Mouse (Mus musculus) embryonic facial prominence, embryonic 12.5 days (tissue): ENCODE results near the gene Mettl24. TPM values are rescaled to one million over a fixed set of nuclear protein-coding genes. Genes with fewer than 3 reads are reported as not detected.

Experiments used
- ATAC-seq: fragments of 200-750 bp; cut with Nextera tagmentation; 2 replicates; pipeline ENCODE4 v1.8.0; 2017; ENCODE audit not compliant: insufficient number of reproducible peaks, insufficient read depth, low FRiP score, low TSS enrichment
- H3K27ac ChIP-seq: fragments of 300-500 bp; sonication (generic); 2 replicates; pipeline ENCODE4 v1.5.1; 2016; ENCODE audit warnings: mild to moderate bottlenecking
- H3K27me3 ChIP-seq: fragments of 300-500 bp; sonication (generic); 2 replicates; pipeline ENCODE4 v1.6.1; 2016; ENCODE audit warnings: mild to moderate bottlenecking, moderate library complexity
- H3K36me3 ChIP-seq: fragments of 300-500 bp; sonication (generic); 2 replicates; pipeline ENCODE4 v1.6.1; 2016; ENCODE audit warnings: mild to moderate bottlenecking
- H3K4me1 ChIP-seq: fragments of 300-500 bp; sonication (generic); 2 replicates; pipeline ENCODE4 v1.6.1; 2016
- H3K4me2 ChIP-seq: fragments of 300-500 bp; sonication (generic); replicated peaks from 2 replicates; pipeline ENCODE4 v1.6.1; 2016; ENCODE audit warnings: mild to moderate bottlenecking, moderate library complexity
- H3K4me3 ChIP-seq: fragments of 300-500 bp; sonication (generic); 2 replicates; pipeline ENCODE4 v1.5.1; 2016; ENCODE audit warnings: mild to moderate bottlenecking
- H3K9ac ChIP-seq: fragments of 300-500 bp; sonication (generic); 2 replicates; pipeline ENCODE4 v1.6.1; 2016; ENCODE audit warnings: mild to moderate bottlenecking, moderate library complexity
- H3K9me3 ChIP-seq: fragments of 300-500 bp; sonication (generic); 2 replicates; pipeline ENCODE4 v1.6.1; 2016; ENCODE audit warnings: mild to moderate bottlenecking, moderate library complexity
- WGBS: fragments of 180-500 bp; shearing (Covaris S2); methylation state at CpG from one replicate; pipeline ENCODE4 v1.1.7; 2016; 5-methylcytosine and 5-hydroxymethylcytosine counted together
- polyA plus RNA-seq: library from polyadenylated mRNA; unstranded; fragments of >200 nt; fragmentation: Nextera tagmentation; extraction: Ambion mirVana; gene quantifications from 2 replicates; pipeline ENCODE4 v1.2.1, GENCODE M21; 2016

Mettl24 gene
- polyA plus RNA-seq, 1 experiment from 2014 or later = 0.96 TPM

DNA sequence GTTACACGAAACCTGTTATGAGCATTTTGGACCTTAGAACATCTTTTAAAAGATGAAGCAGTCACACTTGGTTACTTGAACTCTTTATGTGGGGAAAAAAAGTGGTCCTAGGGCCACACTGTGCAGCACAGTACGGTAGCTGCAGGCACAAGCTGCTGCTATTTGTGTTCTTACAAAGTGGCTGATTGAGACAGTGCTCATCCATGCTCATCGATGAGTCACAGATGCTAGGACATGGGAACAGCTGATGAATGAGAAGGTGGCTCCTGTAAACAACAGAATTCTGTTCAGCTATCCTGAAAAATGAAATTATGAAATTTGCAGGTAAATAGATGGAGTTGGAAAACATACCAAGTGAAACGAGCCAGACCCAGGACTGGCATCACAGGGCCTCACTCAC lies 144.6 kb downstream of the Mettl24 start:
- Histone ChIP-seq H3K9me3 (no peaks in the 10 kb centered on the region), H3K4me1 (no peaks in the 10 kb centered on the region), H3K27me3 (no peaks in the 10 kb centered on the region), H3K27ac (no peak overlapping the region), H3K4me3 (no peak overlapping the region), H3K36me3 (peaks cover 20% of the 10 kb centered on the region), H3K9ac (no peak overlapping the region), H3K4me2 (no peak overlapping the region)
- WGBS = 90% methylated on average over 4 of the region's 4 CpGs
- ATAC-seq = no peak

DNA sequence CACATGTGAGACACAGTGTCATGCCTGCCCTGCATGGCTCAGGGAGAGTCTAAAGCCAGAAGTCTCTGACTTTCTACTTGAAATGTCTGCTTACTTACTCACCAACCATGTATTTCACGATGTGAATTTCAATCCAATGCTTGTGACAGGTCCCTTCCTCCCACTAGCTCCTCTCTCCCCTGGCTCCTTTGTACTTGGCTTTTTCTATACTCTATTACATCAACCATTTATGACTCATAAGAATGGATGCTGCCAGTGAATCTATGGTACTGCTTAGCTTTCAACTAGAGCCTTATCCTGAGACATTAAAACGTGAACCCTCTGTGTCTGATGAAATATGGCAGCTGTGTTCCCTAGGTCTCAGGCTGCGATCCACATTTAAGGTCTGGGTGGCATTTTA lies 147.2 kb downstream of the Mettl24 start:
- H3K4me3 ChIP-seq = no peak overlapping the region
- H3K4me1 ChIP-seq = no peaks in the 10 kb centered on the region
- no peak overlapping the region for H3K9ac ChIP-seq
- peaks cover 43% of the 10 kb centered on the region for H3K36me3 ChIP-seq
- H3K27me3 ChIP-seq = no peaks in the 10 kb centered on the region
- no peak overlapping the region for H3K27ac ChIP-seq
- H3K9me3 ChIP-seq = no peaks in the 10 kb centered on the region
- ATAC-seq = no peak
- 92% methylated on average over 3 of the region's 3 CpGs for WGBS
- no peak overlapping the region for H3K4me2 ChIP-seq

DNA sequence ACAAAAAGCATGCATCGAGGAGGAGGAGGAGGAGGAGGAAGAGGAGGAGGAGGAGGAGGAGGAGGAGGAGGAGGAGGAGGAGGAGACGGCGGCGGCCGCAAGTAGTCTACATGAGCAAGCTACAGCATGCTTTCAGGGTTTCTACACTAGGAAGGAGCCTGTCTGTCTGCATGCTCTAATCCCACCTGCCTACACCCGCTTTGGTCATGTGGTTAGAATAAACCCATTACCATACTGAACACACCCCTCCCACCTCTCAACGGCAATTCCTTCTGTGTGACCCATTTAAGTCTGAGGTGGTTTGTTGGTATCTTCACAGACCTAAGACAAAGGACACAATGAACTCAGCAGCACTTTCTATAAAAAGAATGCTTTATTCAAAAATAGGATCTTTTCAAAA lies 148.2 kb downstream of the Mettl24 start:
- 88% methylated on average over 6 of the region's 7 CpGs for WGBS
- Histone ChIP-seq H3K9me3 (no peaks in the 10 kb centered on the region), H3K4me1 (no peaks in the 10 kb centered on the region), H3K4me2 (no peak overlapping the region), H3K27ac (no peak overlapping the region), H3K27me3 (no peaks in the 10 kb centered on the region), H3K36me3 (peaks cover 50% of the 10 kb centered on the region), H3K4me3 (no peak overlapping the region), H3K9ac (no peak overlapping the region)
- ATAC-seq = no peak

DNA sequence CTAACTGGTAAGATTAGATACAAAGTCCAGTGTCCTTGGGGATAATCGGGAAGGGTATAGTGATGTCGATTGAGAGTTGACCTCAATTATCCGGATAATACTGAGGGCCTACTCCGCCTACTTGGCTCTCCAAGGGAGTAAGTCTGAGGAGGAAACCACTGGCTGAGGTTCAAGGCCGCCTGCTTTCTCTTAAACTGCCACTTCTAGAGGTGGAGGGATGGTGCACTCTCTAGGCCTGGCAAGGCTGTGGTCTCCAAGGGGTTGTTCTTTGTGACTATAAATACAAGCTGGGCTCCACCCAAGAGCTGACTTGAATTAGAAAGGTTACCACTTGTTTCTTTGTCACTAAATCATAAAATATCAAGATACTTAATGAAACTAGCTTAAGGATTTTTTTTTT lies 157.0 kb downstream of the Mettl24 start:
- no peaks in the 10 kb centered on the region for H3K27me3 ChIP-seq
- no peak overlapping the region for H3K4me2 ChIP-seq
- WGBS = 83% methylated on average over 5 of the region's 5 CpGs
- peaks cover 43% of the 10 kb centered on the region for H3K36me3 ChIP-seq
- no peaks in the 10 kb centered on the region for H3K9me3 ChIP-seq
- H3K27ac ChIP-seq = no peak overlapping the region
- no peak for ATAC-seq
- H3K9ac ChIP-seq = no peak overlapping the region
- H3K4me3 ChIP-seq = no peak overlapping the region
- H3K4me1 ChIP-seq = no peaks in the 10 kb centered on the region

DNA sequence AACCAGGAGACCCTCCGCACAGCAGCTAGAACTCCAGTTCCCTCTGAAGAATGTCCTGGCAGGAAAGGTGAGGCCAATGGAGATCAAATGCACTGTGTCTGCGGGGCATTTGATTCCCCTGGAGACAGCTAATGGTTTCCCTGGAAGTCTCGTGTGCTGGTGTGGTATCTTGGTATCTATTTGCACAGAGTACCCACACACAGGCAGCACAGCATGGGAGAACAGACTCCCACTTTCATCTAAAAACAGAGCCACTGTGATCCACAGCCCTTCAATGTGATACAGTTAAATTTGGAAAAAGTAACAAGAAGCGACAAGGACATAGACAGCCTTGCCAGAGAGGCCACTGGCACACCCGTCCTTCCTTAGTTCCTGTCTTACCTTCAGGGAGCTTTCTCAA lies 160.8 kb downstream of the Mettl24 start:
- Histone ChIP-seq H3K9me3 (no peaks in the 10 kb centered on the region), H3K4me3 (no peak overlapping the region), H3K4me1 (no peaks in the 10 kb centered on the region), H3K27me3 (no peaks in the 10 kb centered on the region), H3K27ac (no peak overlapping the region), H3K9ac (no peak overlapping the region), H3K4me2 (no peak overlapping the region), H3K36me3 (peaks cover 46% of the 10 kb centered on the region)
- no peak for ATAC-seq
- 63% methylated on average over 5 of the region's 5 CpGs for WGBS

DNA sequence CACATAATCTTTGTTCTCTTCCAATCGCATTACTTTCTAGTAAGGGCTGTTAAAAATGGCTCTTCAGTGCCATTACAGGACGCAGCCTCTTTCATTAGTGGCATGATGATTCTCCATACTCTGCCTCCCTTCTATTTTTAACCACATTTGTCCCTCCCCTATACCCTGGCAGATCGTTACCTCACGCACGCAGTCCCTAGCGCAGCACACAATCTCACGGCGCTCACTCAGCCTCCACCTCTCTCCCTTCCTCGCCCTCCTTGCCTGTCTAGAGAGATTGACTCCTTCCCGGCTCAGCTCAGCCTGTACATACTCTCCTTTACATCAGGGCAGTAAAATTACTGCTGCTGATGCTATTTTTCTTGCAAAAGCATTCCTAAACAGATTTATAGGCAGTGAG lies 161.5 kb downstream of the Mettl24 start:
- H3K4me2 ChIP-seq = no peak overlapping the region
- no peak overlapping the region for H3K27ac ChIP-seq
- 65% methylated on average over 10 of the region's 10 CpGs for WGBS
- peaks cover 48% of the 10 kb centered on the region for H3K36me3 ChIP-seq
- H3K4me1 ChIP-seq = no peaks in the 10 kb centered on the region
- no peak overlapping the region for H3K9ac ChIP-seq
- H3K4me3 ChIP-seq = no peak overlapping the region
- H3K27me3 ChIP-seq = no peaks in the 10 kb centered on the region
- no peak for ATAC-seq
- no peaks in the 10 kb centered on the region for H3K9me3 ChIP-seq

DNA sequence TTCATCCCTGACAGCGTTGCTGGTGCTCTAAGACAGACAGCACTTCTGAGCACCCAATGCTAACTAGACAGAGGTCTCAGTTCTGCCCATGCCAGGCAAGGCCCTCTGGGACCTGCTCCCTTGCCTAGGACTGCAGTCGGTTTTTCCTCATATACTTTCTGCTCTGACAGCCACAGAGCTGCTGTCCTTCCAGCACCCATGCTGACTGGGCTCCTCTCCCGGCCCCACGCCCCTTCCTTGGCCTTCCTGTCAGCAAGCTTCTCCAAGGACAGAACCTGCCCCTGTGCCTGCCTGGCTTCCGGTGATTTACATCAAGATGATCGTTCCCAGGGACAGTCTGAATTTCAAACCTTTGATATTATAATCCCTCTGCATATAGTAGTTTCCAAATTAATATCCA lies 162.5 kb downstream of the Mettl24 start:
- Histone ChIP-seq H3K9me3 (no peaks in the 10 kb centered on the region), H3K9ac (no peak overlapping the region), H3K4me1 (no peaks in the 10 kb centered on the region), H3K27ac (no peak overlapping the region), H3K36me3 (peaks cover 46% of the 10 kb centered on the region), H3K4me2 (no peak overlapping the region), H3K4me3 (no peak overlapping the region), H3K27me3 (no peaks in the 10 kb centered on the region)
- no peak for ATAC-seq
- 87% methylated on average over 6 of the region's 6 CpGs for WGBS

DNA sequence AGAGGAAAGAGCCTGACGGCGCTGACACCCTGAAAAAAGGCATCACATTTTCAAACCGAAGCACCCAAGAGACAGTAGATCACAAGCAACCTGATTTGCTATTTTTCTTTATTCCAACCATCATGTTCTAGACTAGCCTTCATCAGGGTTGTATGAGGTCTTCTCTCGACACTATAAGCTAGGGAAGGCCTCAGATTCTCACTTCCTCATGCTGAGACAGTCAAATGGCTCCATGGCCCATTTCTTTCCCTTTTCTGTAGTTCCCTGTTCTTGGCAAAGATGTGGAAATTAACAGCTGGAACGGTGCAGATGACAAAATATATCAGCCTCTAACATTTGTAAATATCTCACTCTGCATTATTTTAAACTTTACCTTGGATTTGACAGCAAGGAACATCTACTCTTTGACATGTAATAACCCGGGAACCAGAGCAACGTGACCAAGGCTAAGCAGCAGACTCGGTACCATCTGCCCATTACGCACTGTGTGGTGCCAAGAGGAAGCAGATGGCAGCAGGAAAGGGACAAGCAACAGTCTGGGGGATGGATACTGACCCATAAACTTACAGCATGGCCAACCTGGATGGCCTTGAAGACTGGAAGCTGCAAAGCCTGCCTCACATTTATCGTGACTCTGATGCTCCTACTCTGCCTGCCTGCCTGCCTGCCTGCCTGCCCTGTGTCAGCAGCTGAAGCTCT lies 164.2 kb downstream of the Mettl24 start:
- no peak overlapping the region for H3K9ac ChIP-seq
- H3K36me3 ChIP-seq = peaks cover 31% of the 10 kb centered on the region
- no peak overlapping the region for H3K27ac ChIP-seq
- H3K4me1 ChIP-seq = no peaks in the 10 kb centered on the region
- H3K9me3 ChIP-seq = no peaks in the 10 kb centered on the region
- no peak overlapping the region for H3K4me3 ChIP-seq
- 94% methylated on average over 10 of the region's 10 CpGs for WGBS
- ATAC-seq = no peak
- H3K4me2 ChIP-seq = no peak overlapping the region
- no peaks in the 10 kb centered on the region for H3K27me3 ChIP-seq

DNA sequence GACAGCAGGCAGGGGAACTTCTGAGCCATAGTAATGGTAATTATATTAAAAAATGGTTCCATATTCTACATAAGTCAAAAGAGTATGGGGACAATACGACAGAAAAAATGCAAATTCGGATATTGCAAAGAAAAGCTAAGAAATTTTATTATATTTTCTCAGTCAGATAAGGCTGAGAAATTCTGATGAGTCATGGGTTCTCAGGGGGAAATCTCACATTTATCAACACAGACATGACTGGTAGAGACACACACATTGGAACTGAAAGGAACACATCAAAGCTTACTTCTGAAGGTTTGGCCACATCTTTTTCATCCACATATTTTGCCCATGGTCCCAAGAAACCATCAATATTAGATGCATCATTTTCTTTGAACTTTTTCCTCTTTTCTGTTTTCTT lies 167.6 kb downstream of the Mettl24 start:
- H3K27me3 ChIP-seq = no peaks in the 10 kb centered on the region
- WGBS = 88% methylated on average over 2 of the region's 2 CpGs
- no peak overlapping the region for H3K9ac ChIP-seq
- H3K9me3 ChIP-seq = no peaks in the 10 kb centered on the region
- H3K36me3 ChIP-seq = peaks cover 18% of the 10 kb centered on the region
- no peak overlapping the region for H3K27ac ChIP-seq
- no peak overlapping the region for H3K4me3 ChIP-seq
- H3K4me1 ChIP-seq = no peaks in the 10 kb centered on the region
- no peak overlapping the region for H3K4me2 ChIP-seq
- ATAC-seq = no peak

DNA sequence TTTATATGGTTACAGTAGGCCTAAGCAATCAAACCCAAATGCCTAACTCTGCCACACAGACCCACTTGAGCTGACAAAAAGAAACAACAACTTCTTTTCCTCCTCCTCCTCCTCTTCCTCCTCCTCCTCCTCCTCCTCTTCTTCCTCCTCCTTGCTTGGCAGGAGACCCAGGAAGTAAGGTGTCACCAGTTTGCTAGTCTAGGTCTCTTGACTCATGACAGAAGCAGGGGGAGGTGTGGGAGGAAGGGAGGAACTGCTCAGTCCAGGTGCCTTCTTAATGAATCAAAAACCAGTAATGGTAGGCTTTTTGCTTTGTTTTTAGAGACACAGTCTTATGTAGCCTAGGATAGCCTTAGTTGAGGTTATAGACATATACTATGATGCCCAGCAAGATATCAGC lies 168.1 kb downstream of the Mettl24 start:
- Histone ChIP-seq H3K9me3 (no peaks in the 10 kb centered on the region), H3K27me3 (no peaks in the 10 kb centered on the region), H3K4me1 (no peaks in the 10 kb centered on the region), H3K27ac (no peak overlapping the region), H3K36me3 (peaks cover 18% of the 10 kb centered on the region), H3K9ac (no peak overlapping the region), H3K4me3 (no peak overlapping the region), H3K4me2 (no peak overlapping the region)
- ATAC-seq = no peak

DNA sequence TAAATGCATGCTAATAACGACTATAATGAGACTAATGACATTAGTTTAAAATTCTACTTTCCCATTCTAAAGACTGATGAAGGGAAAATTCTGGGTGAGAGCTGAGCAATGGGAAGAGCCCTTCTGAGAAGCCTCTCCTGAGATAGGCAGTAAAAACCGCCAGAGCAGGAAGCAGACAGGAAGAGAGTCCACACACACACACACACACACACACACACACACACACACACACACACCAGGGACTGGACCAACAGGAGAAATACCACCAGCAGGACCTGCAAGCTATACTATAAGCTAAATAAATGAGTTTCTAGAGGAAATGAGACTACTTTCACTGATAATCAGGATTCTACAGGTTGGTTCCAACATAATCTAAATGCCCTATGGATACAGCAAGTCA lies 172.5 kb downstream of the Mettl24 start:
- H3K4me1 ChIP-seq = no peaks in the 10 kb centered on the region

DNA sequence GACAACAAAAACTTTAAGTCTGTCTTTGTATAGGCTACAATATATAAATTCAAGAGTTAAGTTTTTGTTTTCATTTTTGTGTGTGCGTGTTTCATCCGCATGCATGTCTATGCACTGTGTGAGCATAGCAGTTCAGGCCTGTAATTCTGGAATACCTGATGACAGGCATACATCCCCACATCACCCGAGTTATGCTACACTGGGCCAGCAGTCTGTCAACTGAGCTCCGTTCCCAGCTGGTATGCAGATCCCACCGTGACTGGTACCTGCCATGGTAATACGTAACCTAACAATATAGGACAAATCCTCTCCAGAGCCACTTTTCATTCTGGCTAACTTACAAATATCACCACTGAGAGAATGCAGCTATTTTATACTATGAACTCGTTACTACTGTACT lies 173.6 kb downstream of the Mettl24 start:
- Histone ChIP-seq H3K4me2 (no peak overlapping the region), H3K4me1 (no peaks in the 10 kb centered on the region), H3K4me3 (no peak overlapping the region), H3K9me3 (no peaks in the 10 kb centered on the region), H3K27me3 (no peaks in the 10 kb centered on the region), H3K27ac (no peak overlapping the region), H3K36me3 (no peaks in the 10 kb centered on the region; the same call in 1 of the 2 replicates), H3K9ac (no peak overlapping the region)
- ATAC-seq = no peak
- 90% methylated on average over 7 of the region's 7 CpGs for WGBS

More for the DNA sequence above, 172.5 kb downstream of the Mettl24 start:
- Histone ChIP-seq H3K27me3 (no peaks in the 10 kb centered on the region), H3K4me3 (no peak overlapping the region), H3K4me2 (no peak overlapping the region), H3K27ac (no peak overlapping the region), H3K9me3 (no peaks in the 10 kb centered on the region), H3K9ac (no peak overlapping the region), H3K36me3 (no peaks in the 10 kb centered on the region; the same call in 1 of the 2 replicates)
- 56% methylated on average over 2 of the region's 2 CpGs for WGBS
- ATAC-seq = no peak

DNA sequence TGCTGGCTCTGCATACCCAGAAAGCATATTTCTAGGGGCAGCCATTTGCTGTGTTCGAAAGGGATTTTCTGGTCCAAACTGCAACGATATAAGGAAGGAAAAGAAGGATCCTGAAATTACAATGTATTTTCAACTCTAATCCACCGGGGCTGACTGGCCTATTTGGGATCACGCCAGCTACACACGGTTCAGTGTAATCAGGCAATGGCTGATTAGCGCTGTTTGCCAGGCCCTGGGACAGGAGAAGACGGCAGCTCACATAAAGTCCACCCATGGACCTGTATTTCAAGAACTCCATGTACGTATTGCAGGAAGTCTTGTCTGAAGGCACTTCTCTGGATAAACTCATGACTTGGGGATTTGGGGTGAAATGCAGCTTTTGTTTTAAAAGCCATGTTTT lies 174.5 kb downstream of the Mettl24 start:
- H3K36me3 ChIP-seq = no peaks in the 10 kb centered on the region; the same call in 1 of the 2 replicates
- no peak overlapping the region for H3K9ac ChIP-seq
- no peaks in the 10 kb centered on the region for H3K27me3 ChIP-seq
- H3K27ac ChIP-seq = no peak overlapping the region
- no peak overlapping the region for H3K4me2 ChIP-seq
- 85% methylated on average over 8 of the region's 8 CpGs for WGBS
- H3K4me1 ChIP-seq = no peaks in the 10 kb centered on the region
- H3K9me3 ChIP-seq = no peaks in the 10 kb centered on the region
- no peak overlapping the region for H3K4me3 ChIP-seq
- no peak for ATAC-seq
